Mouse (Mus musculus): ENCODE results near the gene Cr2. TPM values are rescaled to one million over a fixed set of nuclear protein-coding genes. Genes with fewer than 3 reads are reported as not detected.
"Not testable (repeated sequence)": the region's sequence is repeated elsewhere in the genome, so short reads cannot be mapped to it uniquely, and the experiment has no call there.

The Cr2 gene
- under 1 TPM in 1 of 2 experiments, not detected in 1; 0.79 TPM for total RNA-seq (2021)

DNA sequence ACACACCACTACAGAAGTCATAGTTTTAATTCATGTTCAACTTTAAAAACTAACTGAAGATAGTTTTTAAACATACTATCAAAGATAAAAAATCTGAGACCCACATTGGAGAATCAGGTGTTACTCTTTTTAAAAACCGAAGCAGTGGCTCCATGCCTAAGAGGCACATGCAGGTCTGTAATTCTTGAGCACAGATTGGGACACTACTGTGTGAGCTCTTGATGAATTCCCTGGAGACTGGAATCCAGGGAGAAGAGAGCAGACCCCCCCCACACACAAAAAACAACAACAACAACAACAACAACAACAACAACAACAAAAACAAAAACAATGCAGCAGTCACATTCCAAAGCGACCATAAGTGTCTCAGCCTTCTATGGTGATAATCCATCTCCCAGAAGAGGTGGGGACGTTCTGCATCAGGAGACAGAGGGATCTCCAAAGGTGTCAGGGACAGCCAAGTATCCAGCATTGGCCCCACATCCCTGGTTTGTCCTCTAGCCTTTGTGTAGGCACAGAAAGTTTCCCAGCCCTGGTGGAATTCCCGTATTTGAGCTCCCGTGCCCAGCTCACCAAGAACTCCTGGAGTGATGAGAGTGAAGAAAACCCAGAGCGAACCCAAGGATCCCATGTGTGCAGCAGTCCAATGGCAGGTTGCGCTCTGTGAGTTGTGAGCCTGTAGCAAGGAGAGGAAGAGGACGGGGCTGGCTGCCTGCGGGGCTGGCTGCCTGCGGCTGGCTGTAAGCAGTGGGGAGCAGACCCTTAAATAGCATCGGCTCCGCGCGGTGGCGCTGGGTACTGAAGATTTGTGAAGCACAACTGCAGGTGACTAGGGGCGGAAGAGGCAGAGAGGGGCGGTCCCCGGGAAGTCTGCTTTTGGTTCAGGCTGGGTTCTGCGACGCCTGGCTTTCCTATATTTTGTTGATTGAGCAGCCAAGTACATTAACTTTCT lies at the start of gene Cr2:
Gene Cr2, minus strand, starts transcription at position 737 of the 952 bp plus-strand sequence.
- intact Hi-C loops (cut with DNase I) = no loop called here
- peak; percentile 29 to 41 for DNase-seq (ENCODE audit: low spot score in 2 of 2)

DNA sequence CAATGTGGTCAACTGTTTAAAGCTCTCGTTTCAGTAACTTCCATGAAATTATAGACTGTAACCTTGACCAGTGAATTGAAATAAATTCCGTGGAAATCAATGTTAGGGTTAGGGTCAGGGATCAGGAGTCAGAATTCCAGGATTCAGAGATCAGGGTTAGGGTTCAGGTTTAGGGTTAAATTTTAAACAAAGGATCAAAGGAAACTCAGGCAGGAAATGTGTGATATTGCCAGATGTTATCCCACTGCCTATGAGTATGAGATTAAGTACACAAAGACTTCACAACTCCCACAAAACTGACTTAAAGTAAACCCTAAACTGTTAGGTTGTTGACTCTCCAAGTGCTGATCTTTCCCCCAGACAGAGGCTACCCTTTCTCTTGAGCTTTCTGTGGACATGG lies 45.3 kb upstream of the Cr2 start:
- DNase-seq (ENCODE audit: low spot score in 2 of 2) = no peak
- intact Hi-C loops (cut with DNase I) = no loop called here

DNA sequence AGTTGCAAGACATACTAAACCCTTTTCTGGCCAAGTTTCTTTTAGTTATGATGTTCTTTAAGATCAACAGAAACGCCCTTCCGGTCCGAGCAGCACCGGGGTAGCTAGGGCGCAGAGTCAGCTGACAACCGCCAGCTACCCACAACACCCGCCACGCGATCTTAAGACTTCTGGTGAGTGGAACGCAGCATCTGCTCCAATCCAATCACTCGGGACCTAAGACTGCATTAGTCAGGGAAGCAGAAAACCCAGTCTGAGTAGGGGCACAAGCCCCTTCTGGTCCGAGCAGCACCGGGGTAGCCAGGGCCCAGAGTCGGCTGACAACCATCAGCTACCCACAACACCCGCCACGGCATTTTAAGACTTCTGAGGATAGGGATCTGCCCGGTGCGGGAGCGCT lies 36.3 kb upstream of the Cr2 start:
- intact Hi-C loops (cut with DNase I); DNase-seq (ENCODE audit: low spot score in 2 of 2): not testable (repeated sequence)

DNA sequence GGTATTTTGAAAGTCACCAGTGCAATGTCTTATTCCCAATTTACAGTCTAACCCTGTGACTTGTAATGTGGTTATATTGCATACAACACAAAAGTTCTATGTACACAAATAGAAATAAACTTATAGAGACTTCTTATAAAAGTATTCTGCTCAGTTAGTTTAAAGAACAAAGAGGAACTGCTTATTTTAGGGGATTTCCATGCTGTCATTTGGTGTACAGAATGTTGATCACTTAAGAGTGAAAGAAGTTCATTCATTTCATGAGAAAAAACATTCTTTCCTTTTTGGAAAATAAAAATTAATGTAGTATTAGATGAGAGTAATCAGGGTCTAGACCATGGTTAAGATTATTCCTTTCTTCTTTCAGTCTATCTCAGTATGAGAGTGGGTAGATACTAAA lies 8.2 kb upstream of the Cr2 start:
- no peak for DNase-seq (ENCODE audit: low spot score in 2 of 2)
- intact Hi-C loops (cut with DNase I) = no loop called here

DNA sequence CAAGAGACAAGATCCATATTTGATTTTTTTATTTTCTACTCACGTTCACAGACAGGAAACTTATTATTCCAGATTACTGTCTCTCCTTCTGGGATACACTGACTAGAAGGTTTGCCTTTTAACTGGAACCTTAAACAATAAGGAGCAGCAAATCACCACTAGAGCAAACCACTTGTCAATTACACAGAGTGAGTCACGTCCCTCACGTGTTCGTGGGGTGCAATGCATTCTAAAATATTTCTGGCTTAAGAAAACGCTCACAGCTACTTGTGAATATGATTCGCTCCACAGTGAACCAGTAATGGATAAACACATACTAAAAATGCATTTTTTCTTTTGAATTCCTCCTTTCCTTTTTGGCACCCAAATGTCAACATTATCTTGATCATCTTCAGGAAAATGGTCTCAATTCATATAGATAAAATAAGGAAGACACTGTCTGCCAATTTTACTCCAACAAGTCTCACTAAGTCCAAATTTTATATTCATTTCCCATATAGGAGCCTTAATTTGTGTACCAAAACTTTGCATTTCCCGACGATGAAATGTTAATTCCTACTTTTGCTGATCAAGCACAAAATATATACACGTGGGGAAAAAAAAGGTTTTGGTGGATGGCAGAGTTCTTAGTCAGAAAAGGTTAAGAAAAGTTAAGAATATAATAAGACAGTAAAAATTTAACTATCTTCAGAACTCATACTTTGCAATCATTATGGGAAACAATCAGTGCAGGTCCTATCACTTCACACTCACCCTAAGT lies 11.3 kb downstream of the Cr2 start:
- no peak for DNase-seq (ENCODE audit: low spot score in 2 of 2)
- intact Hi-C loops (cut with DNase I) = no loop called here

DNA sequence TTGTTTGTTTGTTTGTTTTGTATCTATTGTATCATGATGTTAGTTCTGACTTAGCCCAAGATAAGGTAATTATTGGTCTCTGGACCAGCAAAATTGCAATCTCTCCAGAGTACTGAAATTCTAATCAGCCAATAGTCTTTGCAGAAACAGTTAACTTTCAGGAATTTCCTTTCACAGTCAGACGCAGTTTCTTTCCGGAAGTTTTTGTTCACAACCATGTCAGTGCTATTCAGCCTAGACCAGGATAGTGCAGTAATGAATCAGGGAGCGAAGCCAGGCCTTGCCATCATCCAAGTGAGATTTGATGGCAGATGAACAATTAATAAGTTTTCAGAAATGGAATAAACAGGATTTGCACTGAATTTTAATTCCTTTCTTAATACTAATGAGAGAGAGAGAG lies 44.4 kb downstream of the Cr2 start:
- intact Hi-C loops (cut with DNase I) = no loop called here
- no peak for DNase-seq (ENCODE audit: low spot score in 2 of 2)

DNA sequence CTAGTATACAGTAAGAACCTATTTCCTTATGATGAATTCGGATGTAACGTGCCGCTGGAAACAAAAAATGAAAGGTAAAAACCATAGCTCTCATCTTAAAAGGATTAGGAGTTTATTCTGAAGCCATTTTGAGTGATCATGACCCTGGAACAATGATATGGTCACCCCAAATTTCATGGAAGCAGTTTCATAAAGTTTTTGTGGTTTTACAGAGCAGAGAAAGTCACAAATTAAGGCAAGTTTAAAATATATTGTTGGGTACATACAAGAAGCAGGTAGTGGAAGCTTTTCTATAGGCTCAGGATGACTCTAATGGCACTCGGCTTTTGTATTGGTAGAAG lies 44.9 kb downstream of the Cr2 start:
- intact Hi-C loops (cut with DNase I) = no loop called here
- DNase-seq (ENCODE audit: low spot score in 2 of 2) = no peak

DNA sequence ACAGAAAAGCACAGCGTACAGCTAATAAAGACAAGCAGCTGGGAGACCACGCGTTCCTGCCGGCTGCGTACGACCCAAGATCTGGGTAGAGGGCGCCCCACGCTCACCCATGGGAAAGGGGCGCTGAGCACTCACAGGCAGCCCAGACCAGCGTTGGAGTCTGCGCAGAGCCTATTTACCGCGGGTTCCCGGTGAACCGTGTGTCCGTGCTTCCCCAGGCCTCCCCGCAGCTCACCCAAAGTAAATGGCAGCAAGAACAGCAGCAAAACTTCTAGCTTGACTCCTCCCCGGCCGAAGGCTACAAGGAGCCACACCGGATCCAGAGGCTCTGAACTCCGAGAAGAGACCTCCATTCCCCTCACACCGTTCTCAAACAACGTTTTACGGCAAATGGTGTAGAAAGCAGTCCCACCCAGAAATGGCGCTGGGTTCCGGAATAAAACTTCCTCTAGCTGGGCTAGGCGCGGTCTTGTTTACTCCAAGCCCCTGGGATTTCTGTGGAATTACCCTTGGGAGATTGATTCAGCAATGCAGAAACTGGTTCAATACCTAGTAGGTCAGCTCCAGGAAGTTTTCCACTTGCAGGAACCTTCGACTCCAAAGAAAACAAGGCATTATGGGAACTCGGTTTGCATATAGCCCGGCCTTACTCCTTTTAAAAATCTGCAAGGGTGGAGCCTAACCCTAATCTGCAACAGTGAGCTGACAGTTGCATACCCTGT lies 45.4 kb downstream of the Cr2 start, which contains the start of gene Cr1l:
Gene Cr1l, minus strand, starts transcription at position 634 of the 722 bp plus-strand sequence.
- DNase-seq (ENCODE audit: low spot score in 2 of 2) = peak; percentile 89
- intact Hi-C loops (cut with DNase I) = no loop called here

DNA sequence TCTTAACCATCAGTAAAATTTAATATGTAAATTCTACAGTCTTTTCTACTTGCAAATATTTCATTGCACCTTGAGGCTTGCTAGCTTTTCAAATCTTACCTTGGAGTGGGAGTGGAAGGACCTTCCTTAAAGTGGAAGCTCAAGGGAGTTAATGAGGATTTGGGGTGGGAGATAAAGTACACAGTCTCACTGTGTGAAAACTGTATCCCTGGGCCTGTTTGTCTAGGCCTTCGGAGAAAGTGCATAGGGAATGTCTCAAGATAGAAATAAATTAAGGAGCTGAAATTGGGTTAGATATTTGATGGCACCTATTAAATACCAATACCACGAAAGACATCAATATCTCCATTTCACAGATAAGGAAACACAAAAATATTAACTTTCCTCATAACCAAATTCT lies 46.0 kb downstream of the Cr2 start:
- intact Hi-C loops (cut with DNase I) = no loop called here
- DNase-seq (ENCODE audit: low spot score in 2 of 2) = no peak

DNA sequence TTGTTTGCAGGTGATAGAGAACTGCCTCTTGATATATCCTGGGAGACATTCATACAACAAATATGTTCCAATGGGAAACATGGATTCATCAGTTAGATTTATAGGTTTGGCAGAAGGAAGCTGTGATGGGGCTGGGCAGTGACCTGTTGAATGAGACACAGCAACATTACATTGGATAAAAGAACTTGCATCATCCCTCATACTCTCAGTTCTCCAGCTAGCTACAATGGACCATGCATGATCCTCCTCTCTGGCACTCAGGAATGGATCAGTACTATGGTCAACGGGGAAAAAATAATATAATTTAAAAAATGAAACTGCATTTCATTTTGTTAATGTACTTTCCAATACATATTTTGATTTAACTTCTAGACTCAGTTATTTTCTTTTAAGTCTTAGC lies 46.6 kb downstream of the Cr2 start:
- intact Hi-C loops (cut with DNase I) = no loop called here
- no peak for DNase-seq (ENCODE audit: low spot score in 2 of 2)

DNA sequence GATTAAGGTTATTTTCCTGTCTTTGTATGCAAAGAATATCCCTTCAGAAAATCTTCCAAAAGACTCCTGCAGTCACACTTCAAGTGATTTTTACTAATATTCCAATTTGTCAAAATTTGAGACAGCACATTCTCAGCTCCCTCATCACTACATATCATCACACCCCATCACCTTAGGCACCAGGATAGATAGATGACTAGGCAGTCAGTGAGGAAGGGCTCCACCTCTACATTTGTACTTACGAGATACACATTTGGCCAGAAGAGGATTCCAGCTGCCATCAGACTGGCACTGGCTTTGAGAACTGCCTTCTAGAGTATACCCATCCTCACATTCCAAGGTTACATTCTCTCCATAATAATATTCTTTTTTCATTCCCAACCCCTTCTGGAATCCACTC lies 62.1 kb downstream of the Cr2 start:
- DNase-seq (ENCODE audit: low spot score in 2 of 2) = no peak
- intact Hi-C loops (cut with DNase I) = no loop called here

DNA sequence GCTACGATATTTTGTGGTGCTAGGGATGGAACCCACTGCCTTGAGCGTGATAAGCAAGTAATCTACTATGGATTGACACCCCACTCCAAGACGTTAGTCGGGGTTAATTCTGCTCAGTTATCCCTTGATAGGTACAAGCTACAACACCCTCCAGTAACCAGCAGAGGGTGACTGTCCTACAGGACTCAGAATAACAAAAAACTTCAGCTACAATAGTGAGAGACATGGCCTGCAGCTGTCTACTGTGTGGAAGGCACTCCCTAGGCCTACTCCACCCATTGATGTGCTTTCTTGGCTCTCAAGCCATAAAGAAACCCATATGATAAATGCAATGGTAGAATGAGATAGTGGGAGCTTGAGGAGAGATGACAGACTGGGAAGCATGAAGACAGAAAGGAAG lies 62.9 kb downstream of the Cr2 start:
- DNase-seq (ENCODE audit: low spot score in 2 of 2) = no peak
- intact Hi-C loops (cut with DNase I) = no loop called here

DNA sequence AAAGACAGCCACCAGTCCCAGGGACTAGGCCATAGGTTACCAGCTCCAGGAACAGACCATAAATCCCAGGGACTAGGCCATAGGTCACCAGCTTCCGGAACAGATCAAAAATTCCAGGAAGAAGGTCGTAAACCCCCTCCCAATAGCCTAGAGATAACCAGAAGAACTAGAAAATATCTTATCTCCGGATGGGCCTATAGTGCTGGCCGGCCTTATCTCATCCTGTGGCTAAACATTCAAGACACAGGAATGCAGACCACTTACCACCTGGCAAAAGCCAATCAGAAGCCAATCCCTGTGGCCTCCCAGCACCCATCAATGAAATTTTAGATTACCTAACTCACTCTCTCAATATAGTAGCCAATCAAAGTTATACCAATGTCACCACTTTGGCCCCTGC lies 75.8 kb downstream of the Cr2 start:
- no peak for DNase-seq (ENCODE audit: low spot score in 2 of 2)
- intact Hi-C loops (cut with DNase I) = no loop called here

DNA sequence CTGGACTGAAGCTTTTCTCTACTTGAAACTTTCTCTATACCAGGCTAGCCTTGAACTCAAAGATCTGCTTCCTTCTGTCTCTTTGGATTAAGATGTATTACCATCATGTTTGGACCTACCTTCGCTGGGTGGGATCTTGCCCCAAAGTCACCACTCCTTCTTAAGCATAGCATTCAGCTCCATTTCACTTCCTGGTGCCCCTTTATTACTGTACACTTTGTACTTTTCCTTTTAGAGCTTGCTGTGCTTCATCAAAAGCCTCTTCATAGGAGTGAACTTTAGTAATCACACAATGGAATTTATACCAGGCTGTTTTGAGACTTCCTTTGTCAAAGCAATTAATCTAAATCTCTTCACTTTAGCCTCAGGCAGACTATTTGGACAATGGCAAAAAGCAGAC lies 78.5 kb downstream of the Cr2 start:
- intact Hi-C loops (cut with DNase I) = no loop called here

DNA sequence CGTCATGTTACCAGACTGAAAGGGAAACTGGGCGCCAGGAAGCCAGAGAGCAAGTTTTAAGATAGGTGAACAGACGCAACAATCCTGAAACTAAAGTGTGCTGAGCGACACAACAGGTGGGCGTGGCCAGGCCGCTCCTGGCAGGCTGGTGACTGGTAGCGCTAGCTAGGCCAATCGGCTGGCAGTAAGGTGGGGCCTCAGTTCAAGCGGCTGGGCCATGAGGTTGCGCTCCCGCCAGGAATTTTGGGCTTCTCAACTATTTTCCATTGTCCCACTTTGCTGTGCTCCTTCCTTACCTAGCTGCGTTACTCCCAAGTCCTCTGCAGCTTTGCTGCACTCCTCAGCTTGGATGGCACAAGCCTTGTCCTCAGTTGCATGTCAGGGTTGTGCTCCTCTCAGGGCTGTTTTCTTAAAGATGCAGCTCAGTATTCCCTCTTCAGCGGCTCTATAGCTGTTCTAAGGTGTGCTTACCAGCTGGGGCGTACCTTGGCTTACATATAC lies 84.2 kb downstream of the Cr2 start, which contains the start of gene Cd46:
Gene Cd46, minus strand, starts transcription at position 30 of the 501 bp plus-strand sequence.
- DNase-seq (ENCODE audit: low spot score in 2 of 2) = no peak
- intact Hi-C loops (cut with DNase I) = no loop called here

More for the DNA sequence above, 78.5 kb downstream of the Cr2 start:
- no peak for DNase-seq (ENCODE audit: low spot score in 2 of 2)

DNA sequence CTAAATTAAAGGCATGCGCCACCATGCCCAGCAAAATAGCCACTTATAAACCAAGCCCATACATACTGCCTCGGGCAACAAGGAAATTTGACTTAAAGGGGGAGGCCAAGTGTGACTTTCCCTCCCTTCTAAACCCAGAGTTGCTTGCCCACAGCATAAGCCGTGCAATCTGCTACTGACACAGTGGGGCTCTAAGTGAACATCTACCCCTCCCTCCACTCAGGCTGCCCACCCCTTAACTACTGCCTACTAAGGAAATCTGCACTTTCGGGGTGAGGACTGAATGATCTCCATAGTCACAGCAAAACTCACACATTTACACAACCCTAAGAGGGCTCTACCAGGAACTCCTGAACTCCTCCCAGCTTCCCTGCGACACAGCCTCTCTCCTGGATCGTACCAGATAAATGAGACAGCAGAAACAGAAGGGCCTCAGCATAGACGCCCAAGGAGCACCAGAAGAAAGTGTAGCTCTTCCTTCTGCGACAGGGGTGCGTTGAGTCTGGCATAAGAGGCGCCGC lies 84.8 kb downstream of the Cr2 start:
- intact Hi-C loops (cut with DNase I) = no loop called here
- no peak for DNase-seq (ENCODE audit: low spot score in 2 of 2)

Data from left cerebral cortex, postnatal 36 days (tissue).